Mouse (Mus musculus) G1E-ER4 (cell line): Measurements from ENCODE around the gene Nfic. TPM values are rescaled to one million over a fixed set of nuclear protein-coding genes. Genes with fewer than 3 reads are reported as not detected.

Source experiments
- GATA1 ChIP-seq: IDR thresholded peaks from one replicate; pipeline ENCODE4 v1.8.0; 2012; ENCODE audit warnings: low read length, inconsistent platforms
- polyA plus RNA-seq: library from polyadenylated mRNA; stranded (reverse); fragments of >175 nt; gene quantifications from 2 replicates; pipeline ENCODE4 v1.2.3, GENCODE M21; 2012

Nfic gene
- polyA plus RNA-seq, 1 experiment: 37.9 TPM

GRCm38 (mm10) chr10:81365672-81366476 is 89.6 kb downstream of the Nfic start, which contains the start of gene 4930404N11Rik:
4930404N11Rik (minus strand) TSS chr10:81365816.
- no peak for TF ChIP-seq GATA1

- TF ChIP-seq GATA1: no peak
Measured at GRCm38 (mm10) chr10:81365073-81365472, 90.4 kb downstream of the Nfic start.

GRCm38 (mm10) chr10:81364666-81365065 is 90.8 kb downstream of the Nfic start:
- TF ChIP-seq GATA1: no peak

- no peak for TF ChIP-seq GATA1
Measured at GRCm38 (mm10) chr10:81363436-81364346, 91.7 kb downstream of the Nfic start.

- TF ChIP-seq GATA1: no peak
Measured at GRCm38 (mm10) chr10:81362336-81362949, 93.0 kb downstream of the Nfic start.

- TF ChIP-seq GATA1: no peak
Measured at GRCm38 (mm10) chr10:81360721-81361120, 94.7 kb downstream of the Nfic start.

- no peak for TF ChIP-seq GATA1
Measured at GRCm38 (mm10) chr10:81358841-81359240, 96.6 kb downstream of the Nfic start.

GRCm38 (mm10) chr10:81358209-81358608 is 97.2 kb downstream of the Nfic start:
- no peak for TF ChIP-seq GATA1

GRCm38 (mm10) chr10:81356991-81357844 is 98.2 kb downstream of the Nfic start, which contains the start of gene Mfsd12:
Mfsd12 (plus strand) TSS chr10:81357491.
- TF ChIP-seq GATA1: no peak

GRCm38 (mm10) chr10:81356352-81356990 is 99.0 kb downstream of the Nfic start:
- no peak for TF ChIP-seq GATA1

- no peak for TF ChIP-seq GATA1
Measured at GRCm38 (mm10) chr10:81355533-81355932, 99.9 kb downstream of the Nfic start.

GRCm38 (mm10) chr10:81354738-81355477 is 100.5 kb downstream of the Nfic start:
- TF ChIP-seq GATA1: no peak

GRCm38 (mm10) chr10:81351678-81352291 is 103.7 kb downstream of the Nfic start:
- TF ChIP-seq GATA1: no peak
